Mouse (Mus musculus): ENCODE measurements around the gene Ilf2. TPM values are rescaled to one million over a fixed set of nuclear protein-coding genes. Genes with fewer than 3 reads are reported as not detected.

The Ilf2 gene
- 208 and 219 TPM in 2 replicates for polyA plus RNA-seq (2015; fragmentation: Nextera tagmentation; extraction: Ambion mirVana)

DNA sequence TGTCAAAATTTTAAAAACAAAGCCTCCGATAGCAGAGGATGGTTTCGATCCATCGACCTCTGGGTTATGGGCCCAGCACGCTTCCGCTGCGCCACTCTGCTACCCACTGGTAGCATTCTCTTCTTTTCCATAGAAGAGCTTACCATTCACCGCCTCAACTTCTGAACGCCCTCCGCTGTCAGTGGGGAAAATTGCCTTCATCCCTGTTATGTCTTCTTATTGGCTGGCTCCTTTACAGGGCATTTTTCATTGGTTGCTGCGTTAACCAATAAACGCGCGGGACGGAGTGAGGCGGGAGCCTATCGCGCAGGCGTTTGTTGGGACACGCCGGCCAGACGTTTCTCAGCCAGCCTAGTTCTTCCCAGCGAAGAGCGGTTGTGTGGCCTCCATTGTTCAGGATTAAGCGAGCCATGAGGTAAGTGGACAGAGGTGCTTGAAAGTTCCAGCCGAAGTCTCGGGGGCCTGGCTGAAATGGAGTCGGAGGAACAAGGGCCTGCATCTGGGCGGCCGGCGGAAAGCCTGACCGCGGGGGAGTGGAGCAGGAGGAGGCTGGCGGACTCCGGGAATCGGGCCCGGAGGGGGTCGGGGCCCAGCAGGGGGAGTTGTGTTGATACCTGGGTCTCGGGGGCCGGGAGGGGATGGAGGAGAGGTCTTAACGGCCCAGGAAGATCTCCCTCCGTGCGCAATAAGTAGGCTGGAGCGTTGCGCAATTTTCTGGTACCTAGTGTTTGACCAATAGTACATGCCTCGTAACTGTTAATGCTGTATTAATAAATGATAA is at the start of gene Ilf2:
Gene Ilf2, plus strand, starts transcription at position 296 of the 781 bp plus-strand sequence.
- H3K4me1 ChIP-seq = peaks cover 13% of the 10 kb centered on the region
- WGBS = under 1% methylated on average over 45 of the region's 45 CpGs
- peak; percentile 99 for ATAC-seq (ENCODE audit: borderline replicate concordance, extremely low read depth, low FRiP score, low TSS enrichment)
- H3K9me3 ChIP-seq = no peaks in the 10 kb centered on the region
- peak within 1 kb of the TSS; percentile 88 for H3K9ac ChIP-seq
- H3K4me2 ChIP-seq = peak within 1 kb of the TSS; percentile 69
- H3K4me3 ChIP-seq = peak within 1 kb of the TSS; percentile 72
- H3K27ac ChIP-seq = peak within 1 kb of the TSS; percentile 92
- peaks cover 31% of the 10 kb centered on the region for H3K36me3 ChIP-seq
- H3K27me3 ChIP-seq = no peaks in the 10 kb centered on the region

DNA sequence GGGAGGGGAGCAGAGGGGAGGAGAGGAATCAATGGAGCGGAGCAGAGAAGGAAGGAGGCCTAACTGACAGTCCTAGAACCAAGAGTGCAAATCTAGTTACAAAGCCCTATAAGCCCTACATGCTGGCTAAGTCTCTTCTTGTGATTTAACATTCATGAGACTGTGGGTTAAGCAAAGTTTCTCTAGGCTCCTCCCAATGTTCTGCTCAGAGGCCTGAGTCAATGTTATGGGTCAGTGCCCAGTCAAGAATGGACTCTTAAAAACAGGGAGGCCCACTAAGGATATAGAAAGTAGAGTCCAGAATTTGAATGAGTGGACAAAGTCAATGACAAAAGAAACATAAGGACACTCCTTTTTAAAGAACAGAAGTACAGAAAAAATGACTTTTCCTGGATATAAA is 48.4 kb upstream of the Ilf2 start:
- no peak for ATAC-seq (ENCODE audit: borderline replicate concordance, extremely low read depth, low FRiP score, low TSS enrichment)
- H3K27ac ChIP-seq = no peak overlapping the region

DNA sequence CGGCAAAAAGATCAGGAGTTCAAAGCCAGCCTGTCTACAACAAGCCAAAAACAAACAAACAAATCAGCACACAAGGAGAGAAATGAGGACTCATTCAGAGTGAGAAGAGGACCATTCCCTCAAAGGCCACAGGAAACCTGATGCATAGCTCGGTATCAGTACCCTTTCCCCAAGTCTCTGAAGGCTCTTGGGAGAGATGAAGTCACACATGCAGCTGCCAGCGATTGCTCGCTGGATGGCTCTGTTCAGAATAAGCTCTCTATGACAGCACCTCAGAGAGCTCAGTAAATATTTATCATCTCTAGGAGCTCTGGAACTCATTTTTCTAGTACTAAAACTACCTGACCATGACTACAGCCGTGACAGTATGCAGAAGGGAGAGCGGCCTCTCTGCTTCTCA is 47.7 kb upstream of the Ilf2 start:
- no peaks in the 10 kb centered on the region for H3K27me3 ChIP-seq
- no peak for ATAC-seq (ENCODE audit: borderline replicate concordance, extremely low read depth, low FRiP score, low TSS enrichment)
- no peak overlapping the region for H3K27ac ChIP-seq
- no peaks in the 10 kb centered on the region for H3K9me3 ChIP-seq
- H3K4me1 ChIP-seq = peaks cover 30% of the 10 kb centered on the region
- H3K36me3 ChIP-seq = peaks cover 10% of the 10 kb centered on the region
- H3K9ac ChIP-seq = no peak overlapping the region
- no peak overlapping the region for H3K4me3 ChIP-seq
- no peak overlapping the region for H3K4me2 ChIP-seq
- WGBS = 70% methylated on average over 6 of the region's 6 CpGs

More for the DNA sequence above, 48.4 kb upstream of the Ilf2 start:
- H3K9ac ChIP-seq = no peak overlapping the region
- no peak overlapping the region for H3K4me2 ChIP-seq
- H3K4me1 ChIP-seq = peaks cover 30% of the 10 kb centered on the region
- H3K27me3 ChIP-seq = no peaks in the 10 kb centered on the region
- WGBS = 80% methylated on average over 1 of the region's 1 CpGs
- H3K9me3 ChIP-seq = no peaks in the 10 kb centered on the region
- no peak overlapping the region for H3K4me3 ChIP-seq
- H3K36me3 ChIP-seq = peaks cover 16% of the 10 kb centered on the region

DNA sequence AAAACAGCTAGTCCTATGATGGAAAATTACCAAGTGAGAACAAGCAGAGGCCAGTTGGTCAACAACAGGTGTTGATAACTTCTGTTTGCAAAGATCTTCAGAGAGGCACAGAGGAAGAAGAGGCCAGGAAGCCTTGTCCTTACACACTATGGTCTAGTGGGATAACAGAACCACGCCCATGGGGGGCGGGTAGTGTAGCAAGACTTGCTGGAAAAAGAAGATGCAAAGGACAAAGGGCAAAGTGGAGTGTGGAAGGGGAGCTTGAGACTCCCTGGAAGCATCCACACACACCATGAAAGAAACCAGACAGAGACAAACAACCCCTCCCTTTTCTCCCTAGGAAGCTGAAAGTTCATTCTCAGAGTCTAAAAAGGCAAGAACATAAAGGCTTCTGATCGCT is 46.4 kb upstream of the Ilf2 start:
- H3K4me1 ChIP-seq = peaks cover 36% of the 10 kb centered on the region
- H3K36me3 ChIP-seq = 0 out of 2 replicates have a peak, but pooled peaks cover 2% of the 10 kb centered on the region
- H3K27me3 ChIP-seq = no peaks in the 10 kb centered on the region
- H3K4me2 ChIP-seq = no peak overlapping the region
- ATAC-seq (ENCODE audit: borderline replicate concordance, extremely low read depth, low FRiP score, low TSS enrichment) = no peak
- WGBS = 88% methylated on average over 3 of the region's 3 CpGs
- H3K9ac ChIP-seq = no peak overlapping the region
- no peak overlapping the region for H3K27ac ChIP-seq
- no peak overlapping the region for H3K4me3 ChIP-seq
- H3K9me3 ChIP-seq = no peaks in the 10 kb centered on the region

DNA sequence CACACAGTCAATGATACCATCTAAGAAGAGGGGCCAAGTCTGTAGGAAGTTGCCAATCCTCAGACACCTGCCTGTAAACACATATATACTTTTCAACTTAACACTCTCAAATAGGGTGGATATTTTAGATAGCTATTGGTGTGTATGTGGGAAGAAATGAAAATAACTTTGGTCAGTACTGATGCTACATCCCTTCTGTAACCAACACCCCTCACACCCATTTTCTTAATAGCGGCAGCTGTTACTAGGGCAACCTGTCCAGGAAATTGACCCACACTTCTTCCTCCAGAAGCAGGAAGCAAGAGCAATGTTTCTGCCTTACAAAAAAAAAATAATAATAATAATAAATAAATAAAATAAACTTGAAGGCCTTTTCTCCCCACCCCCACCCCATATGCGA is 43.6 kb upstream of the Ilf2 start:
- ATAC-seq (ENCODE audit: borderline replicate concordance, extremely low read depth, low FRiP score, low TSS enrichment) = no peak
- Histone ChIP-seq H3K36me3 (0 out of 2 replicates have a peak, but pooled peaks cover 2% of the 10 kb centered on the region), H3K4me2 (peak overlapping the region; percentile 89), H3K27me3 (no peaks in the 10 kb centered on the region), H3K4me3 (peak overlapping the region; percentile 73), H3K9me3 (no peaks in the 10 kb centered on the region), H3K27ac (peak overlapping the region; percentile 98), H3K4me1 (peaks cover 36% of the 10 kb centered on the region), H3K9ac (peak overlapping the region; percentile 89)
- 13% methylated on average over 2 of the region's 2 CpGs for WGBS

DNA sequence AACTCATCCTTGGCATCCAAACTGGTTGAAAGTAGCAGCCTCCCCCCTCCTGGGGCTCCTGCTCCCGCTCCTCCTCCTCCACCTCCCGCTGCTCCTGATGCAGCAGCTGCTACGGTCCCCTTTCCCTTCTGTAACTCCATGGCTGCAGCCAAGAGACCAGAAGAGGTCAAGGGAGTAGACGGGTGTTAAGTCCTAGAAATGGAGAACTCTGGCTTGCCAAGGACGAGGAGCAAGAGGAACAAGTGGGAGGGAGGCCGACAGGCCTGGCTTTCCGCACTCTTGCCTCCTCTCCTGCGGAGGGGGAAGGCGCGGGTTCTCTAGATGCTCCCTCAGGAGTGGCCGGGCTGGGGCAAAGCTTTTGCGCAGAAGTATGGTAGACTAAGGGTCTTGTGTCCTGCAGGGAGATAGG is 43.1 kb upstream of the Ilf2 start:
- Histone ChIP-seq H3K9me3 (no peaks in the 10 kb centered on the region), H3K9ac (peak overlapping the region; percentile 89), H3K4me2 (peak overlapping the region; percentile 89), H3K27ac (peak overlapping the region; percentile 98), H3K4me3 (peak overlapping the region; percentile 73), H3K36me3 (0 out of 2 replicates have a peak, but pooled peaks cover 2% of the 10 kb centered on the region), H3K27me3 (no peaks in the 10 kb centered on the region), H3K4me1 (peaks cover 36% of the 10 kb centered on the region)
- WGBS = under 1% methylated on average over 12 of the region's 12 CpGs
- peak; percentile 11 for ATAC-seq (ENCODE audit: borderline replicate concordance, extremely low read depth, low FRiP score, low TSS enrichment)

DNA sequence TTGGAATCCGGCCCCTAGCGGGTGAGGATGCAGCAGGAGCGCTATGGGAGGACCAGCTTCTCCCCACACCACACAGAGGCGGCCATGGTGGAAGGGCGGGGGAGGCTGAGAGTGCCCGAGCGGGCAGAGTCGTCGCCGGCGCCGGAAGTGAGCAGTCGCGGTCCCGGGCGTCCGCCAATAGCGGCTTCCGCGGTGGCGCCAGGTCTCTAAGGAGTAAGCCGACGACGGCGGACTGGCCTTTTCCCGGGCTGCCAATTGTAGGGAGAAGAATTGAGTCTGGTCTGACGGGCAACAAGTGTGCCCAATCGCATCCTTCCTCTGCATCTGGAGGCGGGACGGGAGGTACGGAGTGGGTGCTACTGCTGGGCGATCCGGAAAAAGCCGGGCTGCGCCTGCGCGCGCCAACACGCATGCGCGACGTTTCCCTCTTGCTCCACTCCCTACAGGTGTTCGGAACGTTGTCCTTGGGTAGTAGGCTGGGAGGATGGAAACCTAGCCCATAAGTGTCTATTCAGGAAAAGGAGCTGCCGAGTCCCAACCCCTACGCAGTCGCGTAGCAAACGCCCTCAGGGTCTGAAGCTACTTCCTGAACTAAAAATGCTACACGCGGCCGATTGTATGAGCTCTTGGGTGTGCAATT is 42.4 kb upstream of the Ilf2 start, which contains the start of gene Ints3:
Gene Ints3, minus strand, starts transcription at position 242 of the 640 bp plus-strand sequence.
- Histone ChIP-seq H3K27me3 (no peaks in the 10 kb centered on the region), H3K27ac (peak within 1 kb of the TSS; percentile 98), H3K4me3 (peak within 1 kb of the TSS; percentile 73), H3K4me2 (peak within 1 kb of the TSS; percentile 89), H3K36me3 (0 out of 2 replicates have a peak, but pooled peaks cover 2% of the 10 kb centered on the region), H3K9ac (peak within 1 kb of the TSS; percentile 89), H3K9me3 (no peaks in the 10 kb centered on the region), H3K4me1 (peaks cover 33% of the 10 kb centered on the region)
- ATAC-seq (ENCODE audit: borderline replicate concordance, extremely low read depth, low FRiP score, low TSS enrichment) = peak; percentile 99
- whole genome bisulfite sequencing = under 1% methylated on average over 52 of the region's 52 CpGs

DNA sequence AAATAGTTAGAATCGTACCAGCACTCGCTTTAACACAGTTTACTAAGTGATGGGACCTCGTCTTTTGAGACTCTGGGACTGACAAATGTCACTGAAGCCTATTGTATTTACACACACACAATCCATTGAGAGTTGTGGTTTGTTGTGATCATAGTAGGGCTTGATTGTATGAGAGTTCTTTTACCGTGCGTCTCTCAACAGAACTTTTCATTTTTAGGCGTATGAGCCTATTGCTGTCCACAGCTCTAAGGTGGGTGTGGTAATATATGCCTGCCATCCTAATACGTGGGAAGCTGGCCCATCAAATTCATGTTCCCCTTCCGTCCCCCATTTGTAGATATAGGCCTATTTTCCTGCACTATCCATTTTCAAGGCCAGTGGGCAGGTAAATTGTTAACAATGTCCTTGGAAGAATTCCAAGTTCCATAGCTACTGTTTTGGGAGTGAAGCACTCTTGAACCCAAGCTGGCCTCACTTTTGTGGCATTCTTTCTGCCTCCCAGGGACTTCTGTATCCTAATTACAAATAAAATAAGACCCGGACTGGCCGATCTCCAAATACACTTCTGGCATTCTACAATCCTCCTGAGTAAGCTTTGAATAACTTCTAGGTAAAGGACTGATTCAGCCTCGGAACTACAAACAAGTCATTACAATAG is 41.7 kb upstream of the Ilf2 start:
- no peaks in the 10 kb centered on the region for H3K9me3 ChIP-seq
- WGBS = 42% methylated on average over 11 of the region's 11 CpGs
- peak overlapping the region; percentile 91 for H3K27ac ChIP-seq
- no peaks in the 10 kb centered on the region for H3K27me3 ChIP-seq
- H3K36me3 ChIP-seq = 0 out of 2 replicates have a peak, but pooled peaks cover 2% of the 10 kb centered on the region
- ATAC-seq (ENCODE audit: borderline replicate concordance, extremely low read depth, low FRiP score, low TSS enrichment) = no peak
- peaks cover 29% of the 10 kb centered on the region for H3K4me1 ChIP-seq
- H3K9ac ChIP-seq = peak overlapping the region; percentile 24; the same call in 1 of the 2 replicates
- peak overlapping the region; percentile 73 for H3K4me3 ChIP-seq
- peak overlapping the region; percentile 89 for H3K4me2 ChIP-seq

DNA sequence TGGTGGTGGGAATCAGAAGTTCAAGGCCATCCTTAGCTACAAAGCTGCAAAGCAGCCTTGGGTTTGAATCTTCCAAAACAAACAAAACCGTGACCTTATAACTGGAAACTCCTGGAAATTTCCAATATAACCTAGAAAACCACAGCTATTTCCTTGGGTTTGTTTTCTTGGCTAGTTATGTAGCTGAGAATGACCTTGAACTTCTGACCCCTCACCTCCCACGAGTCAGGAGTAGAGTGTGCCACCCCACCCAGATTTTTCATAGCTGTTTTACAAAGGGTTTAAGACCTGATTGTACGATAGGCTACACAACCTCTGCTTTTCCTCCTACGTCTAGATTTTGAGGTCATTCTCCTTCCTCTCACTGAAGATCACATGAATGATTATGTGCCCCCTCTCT is 38.8 kb upstream of the Ilf2 start:
- H3K27me3 ChIP-seq = no peaks in the 10 kb centered on the region
- no peaks in the 10 kb centered on the region for H3K9me3 ChIP-seq
- no peak overlapping the region for H3K4me2 ChIP-seq
- H3K9ac ChIP-seq = no peak overlapping the region
- H3K36me3 ChIP-seq = no peaks in the 10 kb centered on the region
- H3K4me1 ChIP-seq = peaks cover 11% of the 10 kb centered on the region
- ATAC-seq (ENCODE audit: borderline replicate concordance, extremely low read depth, low FRiP score, low TSS enrichment) = no peak
- no peak overlapping the region for H3K4me3 ChIP-seq
- H3K27ac ChIP-seq = no peak overlapping the region
- WGBS = 60% methylated on average over 4 of the region's 4 CpGs

DNA sequence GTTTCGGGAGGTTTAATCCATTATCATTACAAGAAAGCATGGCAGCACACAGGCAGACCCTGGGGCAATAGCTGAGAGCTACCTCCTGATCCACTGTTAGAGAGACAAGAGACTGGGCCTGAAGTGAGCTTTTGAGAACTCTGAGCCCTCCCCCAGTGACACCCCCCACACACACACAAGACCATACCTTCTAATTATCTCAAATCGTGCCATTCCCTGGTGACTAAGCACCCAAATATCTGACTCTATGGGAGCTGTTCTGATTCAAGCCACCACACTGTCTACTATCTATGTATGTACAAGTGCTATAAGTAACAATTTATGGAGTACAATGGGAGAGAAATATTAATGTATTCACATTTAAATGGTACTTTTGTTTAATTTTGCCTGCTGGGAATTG is 35.2 kb upstream of the Ilf2 start:
- Histone ChIP-seq H3K9me3 (no peaks in the 10 kb centered on the region), H3K4me3 (no peak overlapping the region), H3K27me3 (no peaks in the 10 kb centered on the region), H3K4me1 (peaks cover 5% of the 10 kb centered on the region), H3K27ac (no peak overlapping the region), H3K9ac (no peak overlapping the region), H3K4me2 (no peak overlapping the region), H3K36me3 (no peaks in the 10 kb centered on the region)
- 78% methylated on average over 2 of the region's 2 CpGs for WGBS
- ATAC-seq (ENCODE audit: borderline replicate concordance, extremely low read depth, low FRiP score, low TSS enrichment) = no peak

DNA sequence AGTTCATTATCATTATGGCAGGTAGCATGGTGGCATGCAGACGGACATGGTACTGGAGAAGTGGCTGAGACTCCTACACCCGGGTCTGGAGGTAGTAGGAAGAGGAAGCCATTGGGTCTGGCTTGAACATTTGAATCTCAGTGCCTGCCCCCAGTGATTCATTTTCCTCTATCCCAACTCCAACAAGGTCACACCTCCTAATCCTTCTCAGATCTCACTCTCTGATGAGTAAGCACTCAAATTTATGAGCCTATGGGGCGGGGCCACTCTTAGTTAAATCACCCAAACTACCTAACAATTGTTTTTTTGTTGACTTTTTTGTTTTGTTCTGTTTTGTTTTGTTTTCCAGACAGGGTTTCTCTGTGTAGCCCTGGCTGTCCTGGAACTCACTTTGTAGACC is 31.9 kb upstream of the Ilf2 start:
- Histone ChIP-seq H3K9me3 (no peaks in the 10 kb centered on the region), H3K9ac (no peak overlapping the region), H3K4me3 (no peak overlapping the region), H3K27ac (no peak overlapping the region), H3K4me1 (peaks cover 14% of the 10 kb centered on the region), H3K36me3 (no peaks in the 10 kb centered on the region), H3K27me3 (no peaks in the 10 kb centered on the region), H3K4me2 (no peak overlapping the region)
- 93% methylated on average over 3 of the region's 3 CpGs for WGBS
- ATAC-seq (ENCODE audit: borderline replicate concordance, extremely low read depth, low FRiP score, low TSS enrichment) = no peak
